Mouse (Mus musculus): ENCODE measurements around the gene Wdr46.
"Not testable (repeated sequence)": the region's sequence is repeated elsewhere in the genome, so short reads cannot be mapped to it uniquely, and the experiment has no call there.

Gene Wdr46

GRCm38 (mm10) chr17:33940206-33940805 lies at the start of gene Wdr46, which contains the start of gene Pfdn6:
TSS of gene Wdr46 (plus strand) at chr17:33940660.
TSS of gene Pfdn6 (minus strand) at chr17:33940343.
- peak; percentile 87 to 88 for DNase-seq

- no peak for DNase-seq
Observed at GRCm38 (mm10) chr17:33891357-33891756, 49.1 kb upstream of the Wdr46 start.

- not testable (repeated sequence) for DNase-seq
Observed at GRCm38 (mm10) chr17:33891892-33892291, 48.6 kb upstream of the Wdr46 start.

DNA sequence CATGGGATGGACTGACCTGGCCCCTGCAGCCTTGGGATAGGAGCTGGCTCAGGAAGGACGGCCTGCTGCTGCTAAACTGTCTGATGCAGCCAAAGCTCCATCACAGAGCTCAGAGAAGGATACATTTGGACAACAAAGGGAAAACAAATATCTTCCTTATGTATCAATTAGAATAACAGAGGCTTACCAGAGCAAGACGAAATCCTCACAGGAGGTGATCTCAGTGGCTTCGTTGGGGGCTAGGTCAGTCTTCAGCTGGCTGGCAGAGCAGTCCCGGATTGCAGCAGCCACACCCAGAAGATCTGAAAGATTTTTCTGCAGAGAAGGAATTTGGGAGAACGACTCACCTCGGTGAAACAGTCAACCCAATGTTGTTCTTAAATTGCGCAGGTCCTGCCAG lies 48.0 kb upstream of the Wdr46 start:
- DNase-seq = no peak

DNA sequence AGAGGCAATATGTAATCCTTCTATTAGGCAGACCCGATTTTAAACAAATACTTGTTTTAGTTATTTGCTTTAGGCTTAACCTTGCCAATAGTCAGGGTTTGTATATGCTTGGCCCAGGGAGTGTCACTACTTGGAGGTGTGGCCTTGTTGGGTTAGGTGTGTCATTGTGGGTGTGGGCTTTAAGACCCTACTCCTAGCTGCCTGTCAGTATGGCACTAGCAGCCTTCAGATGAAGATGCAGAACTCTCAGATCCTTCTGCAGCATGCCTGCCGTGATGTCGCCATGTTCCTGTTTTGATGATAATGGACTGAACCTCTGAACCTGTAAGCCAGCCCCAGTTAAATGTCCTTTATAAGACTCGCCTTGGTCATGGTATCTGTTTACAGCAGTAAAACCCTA lies 47.4 kb upstream of the Wdr46 start:
- DNase-seq = not testable (repeated sequence)

- DNase-seq = peak in 1 of 2 experiments; percentile 51
Observed at GRCm38 (mm10) chr17:33897114-33897794, 43.2 kb upstream of the Wdr46 start.

- not testable (repeated sequence) for DNase-seq
Observed at GRCm38 (mm10) chr17:33898193-33898592, 42.3 kb upstream of the Wdr46 start.

GRCm38 (mm10) chr17:33899642-33900041 lies 40.8 kb upstream of the Wdr46 start:
- DNase-seq = no peak

GRCm38 (mm10) chr17:33900281-33900988 lies 40.0 kb upstream of the Wdr46 start:
- peak in 1 of 2 experiments; percentile 44 for DNase-seq

DNA sequence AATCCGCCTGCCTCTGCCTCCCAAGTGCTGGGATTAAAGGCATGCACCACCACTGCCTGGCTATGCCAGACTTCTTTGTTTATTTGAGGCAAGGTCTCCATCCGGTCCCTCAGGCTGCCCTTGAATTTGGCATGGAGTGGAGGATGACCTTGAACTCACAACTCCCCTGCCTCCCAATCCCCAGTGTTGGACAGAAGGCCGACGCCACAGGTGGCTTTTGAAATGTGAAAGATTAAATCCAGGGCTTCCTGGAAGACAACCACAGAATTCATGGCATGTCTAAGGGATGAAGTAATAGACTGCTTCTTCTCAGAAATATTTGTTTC lies 39.5 kb upstream of the Wdr46 start:
- no peak for DNase-seq

DNA sequence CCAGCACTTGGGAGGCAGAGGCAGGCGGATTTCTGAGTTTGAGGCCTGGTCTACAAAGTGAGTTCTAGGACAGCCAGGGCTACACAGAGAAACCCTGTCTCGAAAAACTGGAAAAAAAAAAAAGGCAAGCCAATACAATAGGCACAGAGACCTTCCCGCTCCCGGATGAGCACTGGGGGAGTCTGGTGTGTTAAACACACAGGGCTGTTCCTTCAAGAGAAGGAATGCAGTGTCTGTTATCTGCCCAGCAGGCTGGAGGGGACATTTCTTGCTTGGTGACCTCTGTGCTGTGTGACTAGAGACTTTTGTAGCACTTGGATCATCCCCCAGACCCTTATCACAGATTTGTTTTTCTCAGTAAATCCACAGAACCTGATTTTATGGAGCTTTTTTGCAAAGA lies 38.8 kb upstream of the Wdr46 start:
- DNase-seq = no peak

DNA sequence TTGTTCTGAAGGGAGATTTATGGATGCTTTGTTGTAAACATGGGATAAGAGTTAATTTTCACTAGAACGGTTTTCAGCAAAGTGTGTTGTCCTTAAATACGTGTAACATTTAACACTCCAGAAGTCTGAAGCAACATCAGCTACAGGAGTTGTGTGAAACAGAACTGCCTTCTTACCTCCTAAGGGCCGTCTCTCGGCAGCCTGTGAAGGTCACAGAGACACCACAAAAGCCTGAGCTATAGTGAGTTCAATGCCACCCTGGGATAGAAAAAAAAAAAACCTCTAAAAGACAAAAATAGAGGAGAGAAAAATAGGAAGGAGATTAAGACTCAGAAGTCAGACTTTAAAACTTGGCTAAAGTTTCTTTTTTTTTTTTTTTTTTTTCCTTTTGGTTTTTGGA lies 38.4 kb upstream of the Wdr46 start:
- no peak for DNase-seq

GRCm38 (mm10) chr17:33902491-33902890 lies 38.0 kb upstream of the Wdr46 start:
- no peak for DNase-seq

DNA sequence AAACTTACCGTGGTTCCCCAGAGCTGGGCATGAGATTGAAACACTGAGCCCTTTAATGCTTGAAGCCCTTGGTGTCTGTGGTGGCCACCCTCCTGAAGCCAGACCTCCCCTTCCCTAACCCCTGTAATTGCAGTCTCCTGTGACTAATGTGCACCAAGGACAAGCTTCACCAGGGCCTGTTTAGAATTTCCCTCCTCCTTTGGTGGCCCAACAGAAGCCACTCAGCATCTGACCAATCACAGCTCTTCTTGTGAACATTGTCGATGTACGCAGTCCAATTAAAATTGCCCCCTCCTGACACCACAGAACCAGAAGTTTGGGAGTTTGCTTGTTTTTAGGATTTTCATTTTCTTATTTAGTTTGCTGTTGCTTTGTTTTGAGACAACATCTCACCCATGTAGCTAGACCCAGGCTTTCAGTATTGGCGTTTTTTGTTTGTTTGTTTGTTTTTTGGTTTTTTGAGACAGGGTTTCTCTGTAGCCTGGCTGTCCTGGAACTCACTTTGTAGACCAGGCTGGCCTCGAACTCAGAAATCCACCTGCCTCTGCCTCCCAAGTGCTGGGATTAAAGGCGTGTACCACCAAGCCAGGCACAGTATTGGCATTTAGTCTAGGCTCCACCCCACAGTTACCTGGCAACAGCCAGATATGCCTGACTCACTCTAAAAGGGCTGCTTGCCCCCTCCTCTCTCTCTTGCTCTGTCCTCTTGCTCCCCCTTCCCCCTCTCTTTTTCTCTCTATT lies 36.4 kb upstream of the Wdr46 start:
- not testable (repeated sequence) for DNase-seq

DNA sequence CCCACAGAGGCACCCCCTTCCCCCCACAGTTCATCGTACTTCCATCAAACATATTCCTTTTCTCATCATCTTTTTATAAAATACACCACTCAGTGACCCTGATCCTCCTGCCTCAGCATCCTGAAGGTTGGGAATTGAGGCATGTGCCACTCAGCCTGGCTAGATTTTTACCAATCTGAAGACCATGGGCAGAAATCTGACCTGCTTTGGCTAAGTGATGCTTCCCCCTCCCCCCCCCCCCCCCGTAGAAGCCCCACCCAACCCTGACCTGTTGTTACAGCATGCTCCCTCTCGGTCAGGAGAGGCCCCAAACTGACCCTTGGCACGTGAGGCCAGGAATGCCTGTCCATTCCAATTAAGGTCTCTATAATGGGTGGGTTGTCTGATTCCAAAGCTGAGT lies 35.6 kb upstream of the Wdr46 start, which contains the start of gene Platr17:
TSS of gene Platr17 (plus strand) at position 301 of the 400 bp plus-strand sequence.
- not testable (repeated sequence) for DNase-seq

DNA sequence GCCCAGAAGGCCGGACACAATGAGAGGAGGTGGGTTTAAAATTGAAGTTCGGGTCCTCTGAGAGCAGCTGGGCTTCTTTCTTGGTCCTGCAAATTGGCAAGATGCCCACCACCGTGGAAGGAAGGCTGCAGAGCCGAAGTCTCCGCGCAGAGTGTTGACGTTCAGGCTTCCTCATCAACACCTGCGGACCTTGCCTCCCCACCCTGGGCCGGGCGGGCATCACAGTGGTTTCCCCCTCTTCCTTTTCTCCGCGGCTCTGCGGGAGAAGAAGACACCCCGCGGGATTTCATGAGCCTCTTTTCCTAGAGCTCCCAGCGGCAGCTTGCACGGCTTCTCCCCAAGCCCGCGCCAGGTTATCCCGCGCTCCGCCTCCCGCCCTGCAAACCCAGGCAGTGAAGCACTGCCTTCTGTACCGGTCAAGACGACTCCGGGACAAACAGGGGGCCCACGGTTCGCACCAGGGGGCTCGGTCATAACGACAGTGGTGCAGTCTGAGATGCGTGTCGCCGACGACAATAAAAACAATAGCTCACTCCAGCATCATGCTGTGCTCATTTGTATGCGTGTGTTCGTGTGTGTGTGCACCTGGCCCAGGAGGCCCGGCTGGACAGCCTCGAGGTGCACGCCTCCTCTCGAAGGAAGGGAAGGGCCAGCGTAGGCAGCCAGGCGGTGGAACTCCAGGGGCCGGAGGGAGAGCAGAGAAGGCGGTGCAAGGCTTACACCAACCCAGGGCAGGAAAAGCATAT lies 32.0 kb upstream of the Wdr46 start:
- peak; percentile 43 to 51 for DNase-seq

GRCm38 (mm10) chr17:33909077-33909868 lies 31.2 kb upstream of the Wdr46 start, which contains the start of gene Daxx:
TSS of gene Daxx (plus strand) at chr17:33909414.
- peak; percentile 98 to 99 for DNase-seq

GRCm38 (mm10) chr17:33909869-33910250 lies 30.6 kb upstream of the Wdr46 start:
- DNase-seq = peak; percentile 70 to 77

DNA sequence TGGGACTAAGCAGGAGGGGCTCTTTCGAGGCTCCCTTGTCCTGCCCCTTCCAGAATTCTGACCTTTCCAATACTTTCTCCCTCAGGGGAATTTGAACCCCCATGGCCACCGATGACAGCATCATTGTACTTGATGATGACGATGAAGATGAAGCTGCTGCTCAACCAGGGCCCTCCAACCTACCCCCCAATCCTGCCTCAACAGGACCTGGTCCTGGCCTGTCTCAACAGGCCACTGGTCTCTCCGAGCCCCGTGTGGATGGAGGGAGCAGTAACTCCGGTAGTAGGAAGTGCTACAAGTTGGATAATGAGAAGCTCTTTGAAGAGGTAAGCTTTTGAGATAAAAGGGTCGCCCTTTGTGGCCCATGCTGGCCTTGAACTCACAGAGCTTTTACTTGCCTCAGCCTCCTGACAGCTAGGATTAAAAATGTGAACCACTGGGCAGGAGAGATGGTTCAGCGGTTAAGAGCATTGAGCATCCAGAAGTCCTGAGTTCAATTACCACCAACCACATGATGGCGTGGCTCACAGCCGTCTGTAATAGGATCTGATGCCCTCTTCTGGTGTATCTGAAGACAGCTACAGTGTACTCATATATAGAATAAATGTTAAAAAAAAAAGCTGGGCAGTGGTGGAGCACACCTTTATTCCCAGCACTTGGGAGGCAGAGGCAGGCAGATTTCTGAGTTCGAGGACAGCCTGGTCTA lies 30.0 kb upstream of the Wdr46 start:
- DNase-seq = no peak

GRCm38 (mm10) chr17:33911052-33911812 lies 29.2 kb upstream of the Wdr46 start:
- no peak for DNase-seq
